Mouse (Mus musculus) embryo, embryonic 11.5 days (tissue): ENCODE data around the gene Mfn2.

Experiments used
- DNase-seq: peaks from one replicate; pipeline ENCODE4 v3.0.0-alpha.2; 2012; ENCODE audit warnings: low read depth, low spot score

The Mfn2 gene

DNA sequence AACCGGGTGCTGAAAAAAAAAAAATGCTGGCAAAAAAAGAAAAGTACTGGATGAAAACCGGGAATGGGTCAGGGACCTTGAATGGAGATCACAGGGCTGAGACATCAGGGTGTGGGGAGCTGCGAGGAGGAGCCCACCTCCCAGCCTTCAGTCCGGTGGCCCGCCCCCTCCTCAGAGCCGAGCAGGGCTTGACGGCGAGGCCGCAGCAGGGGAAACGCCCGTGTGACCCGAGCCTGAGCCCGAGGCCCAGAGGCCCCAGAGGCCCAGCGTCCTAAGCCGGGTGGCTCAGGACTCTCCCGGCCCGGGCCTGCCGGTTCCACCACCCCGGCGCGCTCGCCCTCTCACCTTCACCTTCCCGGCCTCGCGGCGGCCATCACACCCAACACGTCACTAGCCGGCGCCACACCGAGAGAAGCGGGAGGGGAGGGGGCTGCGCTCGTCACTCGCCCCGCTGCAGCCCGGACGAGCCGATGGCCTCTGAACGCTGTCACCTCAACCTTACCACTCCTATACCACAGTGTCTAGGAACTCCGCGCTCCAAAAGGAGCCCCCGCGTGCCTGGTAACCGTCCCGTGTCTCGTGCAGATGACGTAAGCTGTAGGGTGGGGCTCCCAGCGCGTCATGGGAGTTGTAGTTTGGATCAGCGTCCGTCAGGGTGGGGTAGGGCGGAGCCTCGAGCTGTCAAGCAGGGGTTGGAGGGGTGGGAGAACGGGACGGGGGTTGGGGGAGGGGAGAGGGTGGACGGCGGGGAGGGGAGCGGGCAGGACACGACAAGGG, at the start of gene Mfn2:
Mfn2 (minus strand) TSS at position 392 of the 777 bp plus-strand sequence.
- DNase-seq = peak; percentile 83

DNA sequence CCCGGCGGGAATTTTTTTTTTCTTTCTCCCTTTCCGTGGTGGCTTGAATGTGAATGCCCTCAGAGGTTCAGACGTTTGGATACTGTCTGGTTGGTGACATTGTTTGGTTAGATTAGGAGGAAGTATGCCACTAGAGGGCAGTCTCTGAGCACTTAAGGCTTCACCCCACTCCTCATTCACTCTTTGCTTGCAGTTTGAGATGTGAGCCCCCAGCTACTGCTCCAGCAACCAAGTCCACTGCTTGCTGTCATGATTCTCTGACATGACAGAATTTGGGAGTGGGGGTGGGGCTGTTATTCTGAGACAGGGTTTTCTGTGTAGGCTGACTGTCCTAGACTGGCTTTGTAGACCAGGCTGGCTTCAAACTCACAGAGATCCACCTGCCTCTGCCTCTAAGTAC, 49.1 kb upstream of the Mfn2 start:
- DNase-seq = peak; percentile 27

DNA sequence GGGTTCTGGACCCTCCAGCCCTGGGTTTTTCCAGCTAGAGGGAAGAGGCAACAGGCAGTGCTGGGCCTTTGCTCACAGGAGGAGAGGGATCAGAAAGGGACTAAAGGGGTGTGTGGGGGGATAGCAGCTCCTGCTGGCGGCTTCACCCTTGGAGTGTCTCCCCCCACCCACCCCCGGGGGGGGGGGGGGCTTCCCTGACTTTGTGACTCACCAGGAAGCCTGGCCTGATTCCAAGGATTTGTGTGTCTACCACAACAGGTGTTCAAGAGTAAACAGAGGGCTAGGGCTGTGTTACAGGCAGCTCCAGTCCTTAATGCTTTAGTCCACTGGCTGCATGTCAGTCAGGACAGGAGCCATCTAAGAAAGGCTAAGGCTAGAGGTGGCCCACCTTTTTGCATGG, 43.0 kb upstream of the Mfn2 start:
- no peak for DNase-seq

DNA sequence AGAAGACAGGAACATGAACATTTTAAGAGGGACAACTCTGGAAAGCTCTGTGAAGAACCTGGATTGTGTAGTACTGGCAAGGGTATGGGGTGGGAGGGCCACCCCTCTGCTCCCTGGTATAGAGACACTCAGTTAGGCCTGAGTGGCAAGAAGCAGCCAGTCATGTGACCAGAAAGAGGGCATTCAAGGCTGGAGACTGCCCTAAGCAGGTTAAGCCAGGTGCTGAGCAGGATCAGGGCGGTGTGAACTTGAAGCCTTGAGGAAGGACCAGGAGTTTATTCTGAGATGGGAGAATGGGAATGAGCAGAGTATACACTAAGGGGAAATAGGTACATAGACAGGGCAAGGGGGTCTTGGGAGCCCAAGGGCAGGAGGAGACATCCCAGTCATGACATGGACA, 38.5 kb upstream of the Mfn2 start:
- DNase-seq = no peak

DNA sequence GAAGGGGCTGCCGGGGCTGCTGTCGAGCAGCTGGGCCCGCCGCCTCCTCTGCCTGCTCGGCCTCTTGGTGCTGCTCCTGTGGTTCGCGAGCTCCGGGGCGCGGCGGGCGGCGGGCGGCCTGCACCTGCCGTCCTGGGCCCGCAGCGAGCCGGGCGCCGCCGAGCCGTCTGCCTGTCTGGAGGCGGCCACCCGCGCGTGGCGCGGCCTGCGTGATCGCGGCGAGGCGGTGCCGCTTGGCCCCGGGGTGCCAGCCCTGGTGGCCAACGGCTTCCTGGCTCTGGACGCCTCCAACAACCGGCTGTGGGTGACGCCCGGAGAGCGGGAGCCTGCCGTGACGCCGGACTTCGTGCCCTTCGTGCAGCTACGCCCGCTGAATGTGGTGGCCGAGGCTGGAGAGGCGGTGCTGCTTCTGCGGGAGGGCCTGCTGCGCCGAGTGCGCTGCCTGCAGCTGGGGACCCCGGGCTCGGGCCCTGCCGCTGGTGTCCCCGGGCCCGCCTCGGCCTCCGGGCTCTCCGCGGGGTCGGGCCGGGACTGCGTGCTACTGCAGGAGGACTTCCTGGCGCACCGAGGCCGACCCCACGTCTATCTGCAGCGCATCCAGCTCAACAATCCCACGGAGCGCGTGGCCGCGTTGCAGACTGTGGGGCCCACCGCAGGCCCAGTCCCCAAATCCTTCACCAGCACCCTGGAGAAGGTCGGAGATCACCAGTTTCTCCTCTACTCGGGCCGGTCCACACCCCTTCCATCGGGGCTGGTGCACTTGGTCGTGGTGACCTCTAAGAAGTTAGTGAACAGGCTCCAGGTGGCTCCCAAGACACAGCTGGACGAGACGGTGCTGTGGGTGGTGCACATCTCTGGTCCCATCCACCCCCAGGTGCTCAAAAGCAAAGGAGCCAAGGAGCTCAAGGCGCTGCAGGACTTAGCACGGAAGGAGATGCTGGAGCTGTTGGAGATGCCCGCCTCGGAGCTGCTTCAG, 36.8 kb upstream of the Mfn2 start:
- no peak for DNase-seq

DNA sequence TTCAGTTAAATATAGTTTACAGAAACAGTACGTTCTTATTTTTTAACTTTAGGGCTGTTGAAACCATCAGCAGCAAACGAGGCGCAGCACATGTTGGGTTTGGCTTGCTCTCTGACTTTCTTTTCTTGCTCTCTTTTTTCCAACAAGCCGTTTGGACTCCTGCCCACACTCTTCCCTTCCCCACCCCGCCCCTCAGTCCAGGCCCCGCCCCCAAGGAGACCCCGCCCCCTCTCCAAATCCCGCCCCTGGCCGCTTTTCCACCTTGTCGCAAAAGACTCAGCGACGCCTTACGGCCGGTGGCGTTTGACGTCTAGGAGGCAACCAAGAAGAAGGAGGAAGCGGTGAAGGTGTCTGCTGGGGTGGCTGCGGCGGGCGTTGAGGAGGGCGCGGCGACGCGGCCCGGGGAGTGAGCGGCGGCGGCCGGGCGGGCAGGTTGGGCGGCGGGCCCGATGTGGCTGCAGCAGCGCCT, 36.1 kb upstream of the Mfn2 start, which contains the start of gene 2510039O18Rik:
2510039O18Rik (plus strand) TSS at position 320 of the 469 bp plus-strand sequence.
- DNase-seq = peak; percentile 83

DNA sequence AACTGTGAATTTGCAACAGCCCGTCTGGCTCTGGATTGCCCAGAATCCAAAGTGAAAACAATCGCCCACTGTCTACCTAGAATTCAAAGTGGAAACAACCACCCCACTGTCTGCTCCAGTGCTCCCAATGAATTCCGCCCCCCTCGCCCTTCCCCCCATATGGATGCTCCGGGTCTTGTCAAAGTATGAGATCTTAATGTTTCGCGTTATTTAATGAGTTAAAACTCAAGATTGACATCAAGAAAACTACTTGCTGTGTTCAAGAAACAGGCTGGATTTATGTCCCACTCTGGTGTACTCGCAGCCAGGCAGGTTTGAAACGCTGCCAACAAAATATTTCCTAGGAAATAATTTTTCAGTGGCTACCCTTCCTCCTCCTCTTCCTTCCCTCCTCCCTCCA, 35.6 kb upstream of the Mfn2 start:
- DNase-seq = no peak

DNA sequence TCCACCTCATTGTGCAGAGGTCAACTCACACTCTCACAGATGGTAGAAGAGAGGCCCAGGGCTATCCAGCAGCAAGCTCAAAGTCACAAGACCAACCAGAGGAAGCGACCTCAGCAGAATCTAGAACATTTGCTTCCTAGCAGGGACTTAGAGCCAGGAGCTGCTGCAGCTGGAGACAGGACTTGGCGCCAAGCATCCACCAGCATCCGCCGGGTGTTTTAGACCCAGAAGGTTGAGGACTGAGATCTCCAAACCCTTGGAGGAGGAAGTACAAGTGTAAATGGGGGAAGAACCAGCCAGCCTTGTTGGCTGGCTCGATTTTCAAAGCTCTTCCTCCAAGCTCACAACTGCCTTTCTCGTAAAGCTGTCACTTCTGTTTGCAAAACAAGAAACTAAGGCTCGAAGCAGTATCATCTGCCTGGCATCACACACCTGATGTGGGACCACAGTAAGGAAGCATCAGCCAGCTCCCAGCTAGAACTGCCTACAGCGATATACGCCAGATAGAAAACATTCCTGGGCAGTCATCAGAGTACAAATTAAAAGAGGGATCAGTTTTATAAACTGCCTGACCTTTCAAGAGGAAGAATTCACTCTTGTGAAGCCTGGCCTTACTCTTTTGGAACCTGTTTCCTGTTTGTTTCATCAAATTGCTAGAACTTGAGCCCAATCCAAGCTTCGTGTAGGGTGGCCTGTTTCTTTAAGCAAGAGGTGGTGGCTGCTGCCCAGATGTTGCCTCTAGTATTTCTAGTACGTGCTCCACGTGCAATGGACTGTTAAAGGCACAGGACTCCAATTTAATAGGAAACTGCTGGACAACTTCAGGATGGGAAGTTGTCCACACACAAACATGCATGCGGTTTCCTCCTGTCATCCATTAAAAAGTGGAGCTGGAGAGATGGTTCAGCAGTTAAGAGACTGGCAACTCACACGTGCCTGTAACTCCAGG, 33.9 kb upstream of the Mfn2 start:
- peak; percentile 19 for DNase-seq

DNA sequence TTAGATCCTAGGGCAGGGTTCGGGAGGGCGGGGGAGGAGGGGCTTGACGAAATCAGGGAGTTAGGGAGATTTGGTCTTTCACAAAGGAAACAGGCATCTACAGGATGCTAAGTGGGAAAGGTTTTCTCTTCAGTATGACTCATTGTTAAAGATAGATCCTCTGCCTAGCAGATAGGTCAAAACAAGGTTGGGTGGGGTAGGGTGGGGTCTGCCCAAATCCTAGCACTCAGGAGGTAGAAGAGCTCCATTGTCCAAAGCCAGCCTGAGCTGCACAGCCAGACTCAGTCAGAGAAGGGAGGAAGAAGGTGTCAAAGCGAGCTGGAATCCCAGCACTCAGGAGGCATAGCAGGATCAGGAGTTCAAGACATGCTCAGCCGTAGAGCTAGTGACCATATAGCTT, 33.0 kb upstream of the Mfn2 start:
- no peak for DNase-seq

DNA sequence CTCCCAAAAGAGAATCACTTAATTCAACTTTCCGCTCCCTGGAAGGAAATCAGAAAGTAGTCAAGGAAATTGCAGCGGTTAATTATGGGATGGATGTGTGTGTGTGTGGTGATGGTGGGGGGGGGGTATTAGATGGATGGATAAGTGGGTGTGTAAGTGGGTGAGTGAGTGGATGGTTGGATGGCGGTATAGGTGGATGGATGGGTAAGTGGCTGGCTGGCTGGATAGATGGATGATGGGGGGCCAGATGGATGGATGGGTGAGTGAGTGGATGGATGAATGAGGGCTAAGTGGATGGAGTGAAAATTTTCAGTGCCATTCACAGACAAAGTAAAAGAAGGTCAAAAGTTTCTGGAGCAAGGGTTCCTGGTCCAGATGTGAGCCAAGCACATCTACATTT, 32.5 kb upstream of the Mfn2 start:
- no peak for DNase-seq

DNA sequence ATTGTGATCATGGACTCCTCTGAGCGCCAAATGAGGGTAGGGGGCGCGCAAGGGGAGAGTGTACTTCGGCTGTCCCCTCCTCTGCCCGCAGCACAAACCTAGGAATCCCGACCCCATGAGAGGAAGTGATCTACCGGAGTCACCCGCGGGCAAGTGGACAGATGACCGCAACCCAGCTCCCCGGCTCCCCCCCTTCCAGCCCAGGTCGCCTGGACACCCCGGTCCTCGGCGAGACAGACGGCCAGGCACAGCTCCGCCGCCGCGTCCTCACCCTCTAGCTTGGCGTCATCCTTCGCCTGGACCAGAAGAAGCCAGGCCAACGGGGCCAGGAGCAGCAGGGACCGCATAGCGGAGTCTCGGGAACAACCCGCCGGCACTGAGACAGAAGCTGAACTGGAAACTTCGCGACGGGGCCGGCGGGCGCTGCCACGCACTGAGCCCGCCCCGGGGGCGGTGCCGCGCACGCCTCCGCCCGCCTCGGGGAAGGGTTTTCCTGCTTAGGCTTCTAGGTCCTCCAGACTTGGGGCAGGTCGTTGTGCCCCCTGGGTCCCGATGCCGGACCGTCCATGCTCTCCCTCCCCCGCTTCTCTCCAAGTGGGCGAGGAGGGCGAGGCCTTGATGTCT, 31.9 kb upstream of the Mfn2 start, which contains the start of gene Plod1:
Plod1 (minus strand) TSS at position 437 of the 624 bp plus-strand sequence.
- DNase-seq = peak; percentile 52

DNA sequence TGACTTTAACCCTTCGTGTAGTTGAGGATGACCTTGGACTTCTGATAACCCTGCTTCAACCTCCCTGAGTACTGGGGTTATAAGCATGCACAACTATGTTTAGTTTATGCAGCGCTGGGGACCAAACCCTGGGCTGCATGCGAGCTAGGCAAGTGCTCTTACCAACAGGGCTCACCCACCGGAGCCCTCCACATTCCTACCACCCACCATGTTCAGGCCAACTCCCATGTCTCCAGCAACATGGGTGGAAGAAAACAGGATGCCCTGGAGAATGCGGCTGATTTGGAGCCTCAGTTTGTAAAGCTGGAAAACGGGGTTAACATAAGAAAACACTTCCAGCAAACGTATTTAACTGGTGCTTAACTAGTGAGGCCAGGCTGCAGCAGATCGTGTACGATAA, 31.4 kb upstream of the Mfn2 start:
- DNase-seq = no peak

DNA sequence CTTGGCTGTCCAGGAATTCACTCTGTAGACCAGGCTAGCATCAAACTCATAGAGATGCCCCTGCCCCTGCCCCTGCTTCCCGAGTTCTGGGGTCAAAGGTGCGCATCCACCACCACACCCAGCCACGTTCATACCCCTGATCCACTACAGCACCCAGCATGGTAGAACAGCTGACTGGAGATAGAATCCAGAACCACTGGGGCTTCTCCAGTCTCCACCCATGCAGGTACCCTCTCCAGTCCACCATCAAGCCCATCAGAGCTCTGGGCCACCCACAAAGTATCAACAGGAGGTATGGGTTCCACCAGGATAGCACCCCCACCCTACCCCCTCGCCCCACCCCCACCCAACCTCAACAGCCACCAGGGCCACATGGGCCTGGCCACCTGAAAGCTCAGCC, 30.1 kb upstream of the Mfn2 start:
- DNase-seq = no peak

DNA sequence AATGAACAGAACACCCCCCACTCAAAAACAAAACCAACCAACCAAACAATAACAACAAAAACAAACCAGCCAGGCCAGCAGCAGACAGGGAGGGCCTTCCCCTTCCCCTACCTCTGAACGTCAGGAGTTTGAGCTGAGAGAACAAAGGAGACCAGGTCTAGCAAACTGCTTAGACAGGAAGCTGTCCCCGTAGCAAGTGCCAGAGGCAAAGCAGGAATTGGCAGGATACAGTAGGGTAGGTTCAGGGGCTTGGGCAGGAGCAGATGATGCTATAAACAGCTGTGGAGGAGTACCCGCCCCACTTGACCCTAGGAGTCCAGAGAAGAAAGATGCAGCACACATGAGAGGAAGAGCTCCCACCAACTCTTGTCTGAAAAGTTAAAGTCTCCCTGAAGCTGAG, 29.6 kb upstream of the Mfn2 start:
- DNase-seq = no peak

DNA sequence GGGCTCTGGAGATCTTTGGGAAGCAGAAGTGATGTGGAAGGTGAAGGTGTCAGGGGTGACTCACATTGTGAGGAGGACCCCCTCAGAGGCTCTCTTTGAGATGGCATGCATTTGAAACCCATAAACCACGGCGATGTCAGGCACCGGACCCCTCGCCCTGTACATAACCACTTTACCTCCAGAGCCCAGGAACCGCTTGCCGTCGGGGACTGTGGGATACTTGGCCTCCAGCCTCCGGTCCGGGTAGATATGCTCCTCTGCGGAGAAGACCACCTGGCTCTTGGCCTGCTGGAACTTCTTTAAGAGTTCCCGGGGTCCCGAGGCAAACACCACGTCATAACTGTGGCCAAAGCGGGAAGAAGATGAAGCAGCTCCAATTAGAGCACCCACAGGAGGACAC, 26.4 kb upstream of the Mfn2 start:
- DNase-seq = no peak

DNA sequence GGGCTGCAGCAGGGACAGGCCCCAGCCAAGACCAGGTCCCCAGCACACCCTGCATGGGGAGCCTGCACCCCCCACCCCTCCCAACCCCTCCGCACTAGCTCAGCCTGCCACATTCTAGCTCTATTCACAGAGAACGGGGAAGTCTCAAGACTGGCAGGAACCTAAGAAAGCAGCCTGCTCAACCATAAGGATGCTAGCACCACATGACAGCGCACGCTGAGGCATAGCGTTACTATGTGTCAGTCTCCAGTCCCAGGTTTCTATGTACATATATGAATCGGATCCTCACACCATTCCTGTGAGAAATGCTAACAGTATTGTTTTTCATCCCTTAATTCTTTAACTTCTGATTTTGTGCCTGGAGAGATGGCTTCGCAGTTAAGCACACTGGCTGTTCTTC, 24.0 kb upstream of the Mfn2 start:
- DNase-seq = no peak

DNA sequence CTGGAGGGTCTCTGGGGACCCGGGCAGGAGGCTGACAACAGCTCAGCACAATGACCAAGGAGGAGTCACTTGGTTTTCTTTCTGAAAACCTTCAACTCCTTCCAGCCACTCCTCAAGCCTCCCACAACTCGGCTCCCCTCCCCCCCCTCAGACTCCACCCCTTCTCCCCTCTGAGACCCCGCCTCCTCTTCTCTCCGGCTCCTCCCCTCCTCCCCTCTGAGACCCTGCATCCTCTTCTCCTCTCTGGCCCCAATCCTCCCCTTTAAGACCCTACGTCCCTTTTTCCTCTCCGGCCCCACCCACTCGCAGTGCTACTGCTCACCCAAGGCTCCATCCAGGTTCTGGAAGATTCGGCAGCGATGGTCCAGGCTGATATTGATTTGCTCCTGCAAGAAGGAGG, 23.6 kb upstream of the Mfn2 start:
- no peak for DNase-seq

DNA sequence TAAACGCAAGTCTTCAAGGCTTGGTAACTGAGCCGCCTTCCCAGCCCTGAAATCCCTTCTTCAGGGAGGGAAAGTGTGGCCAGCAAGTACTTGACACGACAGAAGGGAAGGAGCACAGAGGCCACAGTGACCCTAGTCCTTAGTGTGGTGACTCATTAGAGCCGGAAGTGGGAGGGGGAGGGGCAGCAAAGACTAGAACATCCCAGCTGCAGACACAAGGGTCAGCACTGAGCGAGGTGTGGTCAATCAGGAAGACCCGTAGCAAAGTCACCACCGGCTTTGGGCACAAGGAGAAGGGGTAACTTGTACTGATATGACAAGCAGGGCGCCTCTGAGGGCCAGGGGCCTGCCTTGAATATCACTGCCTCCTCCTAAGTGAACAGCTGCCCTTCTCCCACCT, 23.2 kb upstream of the Mfn2 start:
- no peak for DNase-seq

DNA sequence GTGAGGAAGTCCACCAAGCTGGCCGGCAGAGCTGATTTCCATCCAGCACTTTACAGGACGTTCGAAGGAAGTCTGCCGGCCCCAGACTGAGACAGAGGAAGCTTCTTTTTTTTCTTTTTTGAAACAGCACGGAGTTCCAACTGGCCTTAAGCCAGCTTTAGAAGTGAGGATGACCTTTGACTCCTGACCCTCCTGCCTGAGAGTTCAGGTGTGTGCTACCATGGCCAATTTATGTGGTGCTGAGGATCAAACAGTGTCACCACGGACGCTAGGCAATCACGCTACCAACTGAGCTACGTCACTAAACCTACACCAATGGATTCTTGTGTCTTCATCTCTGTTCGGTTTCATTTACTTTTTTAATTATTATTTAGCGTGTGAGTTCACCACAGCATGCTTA, 17.8 kb upstream of the Mfn2 start:
- DNase-seq = no peak

DNA sequence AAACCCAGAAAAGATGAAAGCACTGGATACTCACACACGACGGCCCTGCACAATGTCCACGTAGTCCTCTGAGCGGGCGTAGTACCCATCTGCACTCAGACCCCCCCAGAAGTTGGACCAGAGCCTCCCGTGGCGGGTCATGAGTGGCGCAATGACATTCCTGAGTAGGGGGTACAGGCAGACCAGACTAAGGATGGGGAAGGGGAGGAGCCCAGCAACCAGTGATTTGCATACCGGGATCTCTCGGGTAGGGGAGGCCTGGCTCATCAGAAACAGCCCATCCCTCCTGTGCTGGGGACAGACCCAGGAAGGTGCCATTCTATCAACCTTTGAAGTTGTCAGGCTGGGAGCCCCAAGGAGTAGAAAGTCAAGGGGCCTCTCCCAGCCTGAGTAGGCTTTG, 16.5 kb upstream of the Mfn2 start:
- no peak for DNase-seq
